Mouse (Mus musculus) liver, adult (tissue): ENCODE data around the gene Nae1.

Source experiments
- GATA4 ChIP-seq: IDR thresholded peaks from 2 replicates; pipeline ENCODE4 v1.6.1; 2014; ENCODE audit warnings: mild to moderate bottlenecking, low read length; ENCODE audit not compliant: insufficient replicate concordance

Nae1 gene

GRCm38 (mm10) chr8:104539566-104539965, 5.1 kb upstream of the Nae1 start:
- TF ChIP-seq GATA4: no peak

GRCm38 (mm10) chr8:104538896-104539295, 4.5 kb upstream of the Nae1 start:
- no peak for TF ChIP-seq GATA4

GRCm38 (mm10) chr8:104536028-104536427, 1.6 kb upstream of the Nae1 start:
- no peak for TF ChIP-seq GATA4

- no peak for TF ChIP-seq GATA4
These were observed 941 bp upstream of the Nae1 start for GRCm38 (mm10) chr8:104535378-104535777.

- no peak for TF ChIP-seq GATA4
These were observed 323 bp upstream of the Nae1 start for GRCm38 (mm10) chr8:104534779-104535141.

GRCm38 (mm10) chr8:104533551-104533950, 886 bp downstream of the Nae1 start:
- TF ChIP-seq GATA4: no peak

GRCm38 (mm10) chr8:104529671-104530070, 4.8 kb downstream of the Nae1 start:
- TF ChIP-seq GATA4: no peak

- TF ChIP-seq GATA4: no peak
These were observed 16.6 kb downstream of the Nae1 start for GRCm38 (mm10) chr8:104517872-104518271.

- TF ChIP-seq GATA4: no peak
These were observed 24.3 kb downstream of the Nae1 start for GRCm38 (mm10) chr8:104510134-104510533.

GRCm38 (mm10) chr8:104509061-104510006, 25.1 kb downstream of the Nae1 start, which contains the start of gene Terb1:
TSS of gene Terb1 (minus strand) at chr8:104509910.
- no peak for TF ChIP-seq GATA4

- TF ChIP-seq GATA4: no peak
These were observed 55.3 kb downstream of the Nae1 start for GRCm38 (mm10) chr8:104479091-104479490.

GRCm38 (mm10) chr8:104472465-104472864, 62.0 kb downstream of the Nae1 start:
- no peak for TF ChIP-seq GATA4

- no peak for TF ChIP-seq GATA4
These were observed 67.0 kb downstream of the Nae1 start for GRCm38 (mm10) chr8:104467463-104467862.
